Mouse (Mus musculus): ENCODE data around the gene Mapk1ip1l. TPM values are rescaled to one million over a fixed set of nuclear protein-coding genes. Genes with fewer than 3 reads are reported as not detected.

The Mapk1ip1l gene
- polyA plus RNA-seq, 1 experiment: 29.6 TPM

- WGBS: 37% methylated on average over 8 of the region's 8 CpGs
- H3K4me3 ChIP-seq (replicated peaks; ENCODE audit: control insufficient read depth, low read depth, low read length): no peak overlapping the region
- H3K4me1 ChIP-seq (ENCODE audit: control insufficient read depth, insufficient read depth, low read length): peaks cover 7% of the 10 kb centered on the region
Observed at GRCm38 (mm10) chr14:47354111-47354577, 56.1 kb downstream of the Mapk1ip1l start.

GRCm38 (mm10) chr14:47354948-47355347 is 56.9 kb downstream of the Mapk1ip1l start:
- H3K4me1 ChIP-seq (ENCODE audit: control insufficient read depth, insufficient read depth, low read length): peaks cover 7% of the 10 kb centered on the region
- WGBS: 84% methylated on average over 5 of the region's 5 CpGs

More at GRCm38 (mm10) chr14:47354111-47354577, 56.1 kb downstream of the Mapk1ip1l start:
- peak overlapping the region; percentile 21; the same call in 1 of the 2 replicates for H3K27ac ChIP-seq (ENCODE audit: control insufficient read depth, insufficient read depth, low read depth, low read length, poor library complexity)
- no peak for TF ChIP-seq POLR2A (IDR thresholded peaks at IDR 0.05; ENCODE audit: borderline replicate concordance, control insufficient read depth, low read depth, low read length)
- peak; percentile 53 for TF ChIP-seq CTCF (IDR thresholded peaks at IDR 0.05; ENCODE audit: control insufficient read depth, insufficient read depth, low read length)

GRCm38 (mm10) chr14:47356622-47357021 is 58.6 kb downstream of the Mapk1ip1l start:
- Histone ChIP-seq H3K4me3 (replicated peaks; ENCODE audit: control insufficient read depth, low read depth, low read length) (no peak overlapping the region), H3K4me1 (ENCODE audit: control insufficient read depth, insufficient read depth, low read length) (peaks cover 7% of the 10 kb centered on the region), H3K27ac (ENCODE audit: control insufficient read depth, insufficient read depth, low read depth, low read length, poor library complexity) (no peak overlapping the region)
- 77% methylated on average over 3 of the region's 3 CpGs for WGBS
- TF ChIP-seq CTCF (IDR thresholded peaks at IDR 0.05; ENCODE audit: control insufficient read depth, insufficient read depth, low read length) (no peak), POLR2A (IDR thresholded peaks at IDR 0.05; ENCODE audit: borderline replicate concordance, control insufficient read depth, low read depth, low read length) (no peak)

More at GRCm38 (mm10) chr14:47354948-47355347, 56.9 kb downstream of the Mapk1ip1l start:
- TF ChIP-seq CTCF (IDR thresholded peaks at IDR 0.05; ENCODE audit: control insufficient read depth, insufficient read depth, low read length) (no peak), POLR2A (IDR thresholded peaks at IDR 0.05; ENCODE audit: borderline replicate concordance, control insufficient read depth, low read depth, low read length) (no peak)
- Histone ChIP-seq H3K27ac (ENCODE audit: control insufficient read depth, insufficient read depth, low read depth, low read length, poor library complexity) (0 out of 2 replicates have a peak overlapping the region, but pooled peaks have one; percentile 20), H3K4me3 (replicated peaks; ENCODE audit: control insufficient read depth, low read depth, low read length) (no peak overlapping the region)

GRCm38 (mm10) chr14:47359610-47360009 is 61.5 kb downstream of the Mapk1ip1l start:
- TF ChIP-seq CTCF (IDR thresholded peaks at IDR 0.05; ENCODE audit: control insufficient read depth, insufficient read depth, low read length) (no peak), POLR2A (IDR thresholded peaks at IDR 0.05; ENCODE audit: borderline replicate concordance, control insufficient read depth, low read depth, low read length) (no peak)
- no peak overlapping the region for H3K27ac ChIP-seq (ENCODE audit: control insufficient read depth, insufficient read depth, low read depth, low read length, poor library complexity)
- peaks cover 7% of the 10 kb centered on the region; the same call in 1 of the 2 replicates for H3K4me1 ChIP-seq (ENCODE audit: control insufficient read depth, insufficient read depth, low read length)
- 27% methylated on average over 3 of the region's 3 CpGs for WGBS
- no peak overlapping the region for H3K4me3 ChIP-seq (replicated peaks; ENCODE audit: control insufficient read depth, low read depth, low read length)

GRCm38 (mm10) chr14:47361418-47361817 is 63.4 kb downstream of the Mapk1ip1l start:
- Histone ChIP-seq H3K4me1 (ENCODE audit: control insufficient read depth, insufficient read depth, low read length) (peaks cover 5% of the 10 kb centered on the region; the same call in 1 of the 2 replicates), H3K4me3 (replicated peaks; ENCODE audit: control insufficient read depth, low read depth, low read length) (no peak overlapping the region), H3K27ac (ENCODE audit: control insufficient read depth, insufficient read depth, low read depth, low read length, poor library complexity) (peak overlapping the region; percentile 68)
- TF ChIP-seq CTCF (IDR thresholded peaks at IDR 0.05; ENCODE audit: control insufficient read depth, insufficient read depth, low read length) (no peak), POLR2A (IDR thresholded peaks at IDR 0.05; ENCODE audit: borderline replicate concordance, control insufficient read depth, low read depth, low read length) (no peak)
- 53% methylated on average over 2 of the region's 2 CpGs for WGBS

- TF ChIP-seq CTCF (IDR thresholded peaks at IDR 0.05; ENCODE audit: control insufficient read depth, insufficient read depth, low read length) (no peak), POLR2A (IDR thresholded peaks at IDR 0.05; ENCODE audit: borderline replicate concordance, control insufficient read depth, low read depth, low read length) (no peak)
- peaks cover 5% of the 10 kb centered on the region for H3K4me1 ChIP-seq (ENCODE audit: control insufficient read depth, insufficient read depth, low read length)
- WGBS: 61% methylated on average over 9 of the region's 9 CpGs
- H3K4me3 ChIP-seq (replicated peaks; ENCODE audit: control insufficient read depth, low read depth, low read length): no peak overlapping the region
- peak overlapping the region; percentile 68 for H3K27ac ChIP-seq (ENCODE audit: control insufficient read depth, insufficient read depth, low read depth, low read length, poor library complexity)
Observed at GRCm38 (mm10) chr14:47361899-47362298, 63.8 kb downstream of the Mapk1ip1l start.

- TF ChIP-seq POLR2A (IDR thresholded peaks at IDR 0.05; ENCODE audit: borderline replicate concordance, control insufficient read depth, low read depth, low read length): no peak
- no peak for TF ChIP-seq CTCF (IDR thresholded peaks at IDR 0.05; ENCODE audit: control insufficient read depth, insufficient read depth, low read length)
- WGBS: 15% methylated on average over 21 of the region's 21 CpGs
- no peak overlapping the region for H3K4me3 ChIP-seq (replicated peaks; ENCODE audit: control insufficient read depth, low read depth, low read length)
- H3K4me1 ChIP-seq (ENCODE audit: control insufficient read depth, insufficient read depth, low read length): peaks cover 7% of the 10 kb centered on the region
- H3K27ac ChIP-seq (ENCODE audit: control insufficient read depth, insufficient read depth, low read depth, low read length, poor library complexity): no peak overlapping the region
Observed at GRCm38 (mm10) chr14:47364742-47365449, 66.8 kb downstream of the Mapk1ip1l start.

- 6% methylated on average over 7 of the region's 7 CpGs for WGBS
- Histone ChIP-seq H3K4me3 (replicated peaks; ENCODE audit: control insufficient read depth, low read depth, low read length) (no peak overlapping the region), H3K27ac (ENCODE audit: control insufficient read depth, insufficient read depth, low read depth, low read length, poor library complexity) (no peak overlapping the region), H3K4me1 (ENCODE audit: control insufficient read depth, insufficient read depth, low read length) (peaks cover 7% of the 10 kb centered on the region)
- TF ChIP-seq CTCF (IDR thresholded peaks at IDR 0.05; ENCODE audit: control insufficient read depth, insufficient read depth, low read length) (no peak), POLR2A (IDR thresholded peaks at IDR 0.05; ENCODE audit: borderline replicate concordance, control insufficient read depth, low read depth, low read length) (no peak)
Observed at GRCm38 (mm10) chr14:47366881-47367321, 68.8 kb downstream of the Mapk1ip1l start.
